Mouse (Mus musculus) CH12.LX (cell line): ENCODE results near the gene Cdh13. TPM values are rescaled to one million over a fixed set of nuclear protein-coding genes. Genes with fewer than 3 reads are reported as not detected.

ENCODE experiments used
- DNase-seq: peaks from one replicate; pipeline ENCODE4 v3.0.0-alpha.2; 2013; ENCODE audit errors: extremely low read depth
- H3K27ac ChIP-seq: 2 replicates; pipeline ENCODE4 v1.5.1; 2012; ENCODE audit warnings: low read depth, mild to moderate bottlenecking, control low read depth, moderate library complexity; ENCODE audit not compliant: insufficient read depth
- H3K27me3 ChIP-seq: replicated peaks from 2 replicates; pipeline ENCODE3; 2012; ENCODE audit warnings: inconsistent platforms
- H3K36me3 ChIP-seq, 2 experiments: replicated peaks in 1 of 2; 2 replicates each; pipeline versions ENCODE3 to v1.6.1; 2012; ENCODE audit warnings: inconsistent platforms in 1 of 2, low read length in 1 of 2, mild to moderate bottlenecking in 1 of 2, mixed read lengths in 1 of 2, moderate library complexity in 1 of 2; ENCODE audit not compliant: control insufficient read depth in 1 of 2, insufficient read depth in 1 of 2
- H3K4me1 ChIP-seq, 2 experiments: 2 replicates each; pipeline ENCODE4 v1.6.1; 2012; ENCODE audit warnings: inconsistent platforms in 1 of 2, moderate library complexity in 1 of 2; ENCODE audit not compliant: insufficient read depth in 2 of 2, control insufficient read depth in 1 of 2
- H3K4me2 ChIP-seq: 2 replicates; pipeline ENCODE4 v1.6.1; 2012; ENCODE audit warnings: low read depth, mild to moderate bottlenecking, control low read depth; ENCODE audit not compliant: poor library complexity, insufficient read depth, severe bottlenecking
- H3K4me3 ChIP-seq, 3 experiments: fragments of 150-350 bp in 1 of 3; sonication (generic) in 1 of 3; replicated peaks in 1 of 3; 2 replicates each; pipeline versions ENCODE3 to v1.5.1; 2011 to 2012; ENCODE audit warnings: low read depth in 2 of 3, low read length in 2 of 3, mild to moderate bottlenecking in 2 of 3, moderate library complexity in 2 of 3, control low read depth in 1 of 3, improper control_type of control experiment in 1 of 3, inconsistent platforms in 1 of 3, mixed read lengths in 1 of 3; ENCODE audit not compliant: poor library complexity in 1 of 3
- H3K79me2 ChIP-seq: replicated peaks from 2 replicates; pipeline ENCODE4 v1.6.1; 2012; ENCODE audit warnings: mild to moderate bottlenecking, moderate library complexity; ENCODE audit not compliant: control insufficient read depth, poor library complexity, insufficient read depth, severe bottlenecking; ENCODE audit errors: extremely low read depth
- H3K9ac ChIP-seq: 2 replicates; pipeline ENCODE4 v1.6.1; 2012; ENCODE audit warnings: low read depth, mild to moderate bottlenecking, control low read depth, moderate library complexity; ENCODE audit not compliant: insufficient read depth
- H3K9me3 ChIP-seq: replicated peaks from 2 replicates; pipeline ENCODE3; 2012; ENCODE audit warnings: low read length, inconsistent platforms, mixed read lengths
- EP300 ChIP-seq: IDR thresholded peaks from 2 replicates; pipeline ENCODE4 v1.6.1; 2011; ENCODE audit warnings: low read length, improper control_type of control experiment
- ETS1 ChIP-seq: conservative IDR thresholded peaks from 2 replicates; pipeline ENCODE4 v1.6.1; 2012; ENCODE audit warnings: low read depth, mild to moderate bottlenecking, inconsistent platforms, low read length, improper control_type of control experiment, moderate library complexity
- GABPA ChIP-seq: IDR thresholded peaks from 2 replicates; pipeline ENCODE4 v1.6.1; 2012; ENCODE audit warnings: low read depth, low read length, improper control_type of control experiment, inconsistent platforms; ENCODE audit not compliant: insufficient replicate concordance
- MAFK ChIP-seq: IDR thresholded peaks from 2 replicates; pipeline ENCODE4 v1.6.1; 2011; ENCODE audit warnings: low read length, improper control_type of control experiment; ENCODE audit not compliant: insufficient replicate concordance
- MAX ChIP-seq: IDR thresholded peaks from 2 replicates; pipeline ENCODE4 v1.6.1; 2011; ENCODE audit warnings: low read length, improper control_type of control experiment
- MAZ ChIP-seq: IDR thresholded peaks from 2 replicates; pipeline ENCODE4 v1.6.1; 2012; ENCODE audit warnings: low read depth, mild to moderate bottlenecking, inconsistent platforms, low read length, improper control_type of control experiment, moderate library complexity
- MXI1 ChIP-seq: IDR thresholded peaks from 2 replicates; pipeline ENCODE4 v1.6.1; 2011; ENCODE audit warnings: mild to moderate bottlenecking, low read depth, low read length, improper control_type of control experiment
- MYC ChIP-seq: IDR thresholded peaks from 2 replicates; pipeline ENCODE4 v1.6.1; 2011; ENCODE audit warnings: low read depth, mild to moderate bottlenecking, improper control_type of control experiment, low read length
- NELFE ChIP-seq: IDR thresholded peaks from 2 replicates; pipeline ENCODE4 v1.6.1; 2011; ENCODE audit warnings: low read depth, low read length, improper control_type of control experiment
- POLR2AphosphoS2 ChIP-seq: IDR thresholded peaks from 2 replicates; pipeline ENCODE4 v1.6.1; 2011; ENCODE audit warnings: low read depth, low read length, improper control_type of control experiment
- RAD21 ChIP-seq: IDR thresholded peaks from 2 replicates; pipeline ENCODE4 v1.6.1; 2011; ENCODE audit warnings: low read depth, mild to moderate bottlenecking, low read length, improper control_type of control experiment, moderate library complexity
- RCOR1 ChIP-seq: conservative IDR thresholded peaks from 2 replicates; pipeline ENCODE4 v1.6.1; 2012; ENCODE audit warnings: low read depth, mild to moderate bottlenecking, inconsistent platforms, low read length, improper control_type of control experiment
- SMC3 ChIP-seq: IDR thresholded peaks from 2 replicates; pipeline ENCODE4 v1.6.1; 2011; ENCODE audit warnings: low read depth, low read length, improper control_type of control experiment
- TBP ChIP-seq: conservative IDR thresholded peaks from 2 replicates; pipeline ENCODE4 v1.6.1; 2011; ENCODE audit warnings: low read depth, low read length, improper control_type of control experiment
- UBTF ChIP-seq: IDR thresholded peaks from 2 replicates; pipeline ENCODE4 v1.6.1; 2012; ENCODE audit warnings: low read depth, mild to moderate bottlenecking, inconsistent platforms, low read length, improper control_type of control experiment, moderate library complexity
- ZC3H11A ChIP-seq: IDR thresholded peaks from 2 replicates; pipeline ENCODE4 v1.6.1; 2012; ENCODE audit warnings: low read depth, mild to moderate bottlenecking, inconsistent platforms, low read length, improper control_type of control experiment
- dilution Hi-C: fragments of 300-500 bp; cut with MboI; formaldehyde crosslinking; loops from 2 replicates; pipeline ENCODE4 v1.14.3; 2020; ENCODE audit warnings: low sequenced_read_pairs; ENCODE audit not compliant: extremely low pct_unique_long_range_greater_than_20kb, extremely low pct_ligation_motif_present
- in situ Hi-C: fragments of 300-500 bp; cut with MboI; formaldehyde crosslinking; loops from 3 replicates; pipeline ENCODE4 v1.14.3; 2019; ENCODE audit warnings: low sequenced_read_pairs, low pct_ligation_motif_present, low pct_unique_long_range_greater_than_20kb, mixed read lengths
- polyA plus RNA-seq: library from polyadenylated mRNA; unstranded; fragments of >175 nt; gene quantifications from 2 replicates; pipeline ENCODE4 v1.2.1, GENCODE M21; 2012; ENCODE audit warnings: low read depth; ENCODE audit not compliant: insufficient read length
- total RNA-seq, 2 experiments: library from RNA; depleted of rRNA; stranded (reverse); fragments of 300-350 nt in 1 of 2; fragments of >200 nt in 1 of 2; gene quantifications; 2 replicates each; pipeline ENCODE4 v1.2.3; 2012 to 2014

Gene Cdh13
- total and polyA plus RNA-seq, 3 experiments = not detected

- in situ Hi-C loops (no loop called here), dilution Hi-C loops (no loop called here)
- no peak for DNase-seq
- Histone ChIP-seq H3K36me3 (no peaks in the 10 kb centered on the region), H3K4me2 (no peak overlapping the region), H3K9ac (no peak overlapping the region), H3K27ac (no peak overlapping the region), H3K4me3 (no peak overlapping the region), H3K79me2 (no peaks in the 10 kb centered on the region), H3K9me3 (peaks cover 77% of the 10 kb centered on the region), H3K27me3 (no peaks in the 10 kb centered on the region), H3K4me1 (no peaks in the 10 kb centered on the region)
- TF ChIP-seq MXI1 = no peak
- no peak for TF ChIP-seq ETS1
- no peak for TF ChIP-seq NELFE
- TF ChIP-seq TBP = no peak
- TF ChIP-seq MYC = no peak
- TF ChIP-seq GABPA = no peak
- TF ChIP-seq MAFK = no peak
- no peak for TF ChIP-seq POLR2AphosphoS2
- TF ChIP-seq SMC3 = no peak
- TF ChIP-seq, all 38 proteins: peak for 0
Observed at GRCm38 (mm10) chr8:118357596-118357995, 74.1 kb downstream of the Cdh13 start.

GRCm38 (mm10) chr8:118363781-118364180 lies 80.2 kb downstream of the Cdh13 start:
- Histone ChIP-seq H3K27me3 (no peaks in the 10 kb centered on the region), H3K4me1 (no peaks in the 10 kb centered on the region), H3K9me3 (peaks cover 78% of the 10 kb centered on the region), H3K4me3 (no peak overlapping the region), H3K79me2 (no peaks in the 10 kb centered on the region), H3K27ac (no peak overlapping the region), H3K36me3 (no peaks in the 10 kb centered on the region), H3K4me2 (no peak overlapping the region), H3K9ac (no peak overlapping the region)
- TF ChIP-seq RAD21 (no peak), UBTF (no peak), MAX (no peak), ZC3H11A (no peak), MAZ (no peak), RCOR1 (no peak), EP300 (no peak)
- DNase-seq = no peak
- dilution Hi-C loops (no loop called here), in situ Hi-C loops (no loop called here)
